Mouse (Mus musculus): Measurements from ENCODE around the gene Grasp. TPM values are rescaled to one million over a fixed set of nuclear protein-coding genes. Genes with fewer than 3 reads are reported as not detected.

The Grasp gene
- polyA plus RNA-seq, 1 experiment from 2014 or later = 7.9 TPM

- 95% methylated on average over 8 of the region's 8 CpGs for WGBS
- peaks cover 75% of the 10 kb centered on the region for H3K36me3 ChIP-seq
- no peak overlapping the region for H3K4me3 ChIP-seq (replicated peaks)
- H3K4me2 ChIP-seq = no peak overlapping the region
- H3K27ac ChIP-seq = no peak overlapping the region
- no peak overlapping the region for H3K9ac ChIP-seq (replicated peaks)
- H3K9me3 ChIP-seq = peaks cover 8% of the 10 kb centered on the region
- H3K27me3 ChIP-seq = no peaks in the 10 kb centered on the region
- H3K4me1 ChIP-seq (replicated peaks) = peaks cover 8% of the 10 kb centered on the region
- no peak for ATAC-seq (ENCODE audit: insufficient number of reproducible peaks, insufficient read depth, low FRiP score, low TSS enrichment, low read depth)
Measured at GRCm38 (mm10) chr15:101196079-101196795, 27.8 kb upstream of the Grasp start.

GRCm38 (mm10) chr15:101196961-101197360, 27.0 kb upstream of the Grasp start:
- Histone ChIP-seq H3K9me3 (peaks cover 8% of the 10 kb centered on the region), H3K4me2 (no peak overlapping the region), H3K4me3 (replicated peaks) (no peak overlapping the region), H3K27ac (no peak overlapping the region), H3K36me3 (peaks cover 83% of the 10 kb centered on the region), H3K4me1 (replicated peaks) (peaks cover under 1% of the 10 kb centered on the region; the same call in 1 of the 2 replicates), H3K27me3 (no peaks in the 10 kb centered on the region), H3K9ac (replicated peaks) (no peak overlapping the region)
- ATAC-seq (ENCODE audit: insufficient number of reproducible peaks, insufficient read depth, low FRiP score, low TSS enrichment, low read depth) = no peak

GRCm38 (mm10) chr15:101197497-101198179, 26.4 kb upstream of the Grasp start:
- Histone ChIP-seq H3K4me1 (replicated peaks) (no peaks in the 10 kb centered on the region), H3K4me2 (no peak overlapping the region), H3K9ac (replicated peaks) (no peak overlapping the region), H3K36me3 (peaks cover 89% of the 10 kb centered on the region), H3K4me3 (replicated peaks) (no peak overlapping the region), H3K27ac (no peak overlapping the region), H3K27me3 (no peaks in the 10 kb centered on the region), H3K9me3 (peaks cover 8% of the 10 kb centered on the region)
- 86% methylated on average over 15 of the region's 15 CpGs for WGBS
- no peak for ATAC-seq (ENCODE audit: insufficient number of reproducible peaks, insufficient read depth, low FRiP score, low TSS enrichment, low read depth)

GRCm38 (mm10) chr15:101198218-101198617, 25.8 kb upstream of the Grasp start:
- Histone ChIP-seq H3K9me3 (peaks cover 8% of the 10 kb centered on the region), H3K27ac (no peak overlapping the region), H3K9ac (replicated peaks) (no peak overlapping the region), H3K4me2 (no peak overlapping the region), H3K36me3 (peaks cover 95% of the 10 kb centered on the region), H3K4me1 (replicated peaks) (no peaks in the 10 kb centered on the region), H3K4me3 (replicated peaks) (no peak overlapping the region), H3K27me3 (no peaks in the 10 kb centered on the region)
- no peak for ATAC-seq (ENCODE audit: insufficient number of reproducible peaks, insufficient read depth, low FRiP score, low TSS enrichment, low read depth)
- 32% methylated on average over 3 of the region's 3 CpGs for WGBS

GRCm38 (mm10) chr15:101198850-101199249, 25.1 kb upstream of the Grasp start:
- no peak for ATAC-seq (ENCODE audit: insufficient number of reproducible peaks, insufficient read depth, low FRiP score, low TSS enrichment, low read depth)
- H3K4me3 ChIP-seq (replicated peaks) = no peak overlapping the region
- H3K4me1 ChIP-seq (replicated peaks) = no peaks in the 10 kb centered on the region
- H3K27me3 ChIP-seq = no peaks in the 10 kb centered on the region
- no peak overlapping the region for H3K9ac ChIP-seq (replicated peaks)
- H3K36me3 ChIP-seq = peaks cover 95% of the 10 kb centered on the region
- no peak overlapping the region for H3K27ac ChIP-seq
- WGBS = 92% methylated on average over 14 of the region's 14 CpGs
- no peak overlapping the region for H3K4me2 ChIP-seq
- peaks cover 8% of the 10 kb centered on the region for H3K9me3 ChIP-seq

GRCm38 (mm10) chr15:101200777-101201295, 23.2 kb upstream of the Grasp start:
- Histone ChIP-seq H3K27ac (no peak overlapping the region), H3K4me3 (replicated peaks) (no peak overlapping the region), H3K36me3 (peaks cover 92% of the 10 kb centered on the region), H3K4me1 (replicated peaks) (no peaks in the 10 kb centered on the region), H3K4me2 (no peak overlapping the region), H3K27me3 (no peaks in the 10 kb centered on the region), H3K9me3 (peaks cover 8% of the 10 kb centered on the region), H3K9ac (replicated peaks) (no peak overlapping the region)
- WGBS = 97% methylated on average over 9 of the region's 9 CpGs
- ATAC-seq (ENCODE audit: insufficient number of reproducible peaks, insufficient read depth, low FRiP score, low TSS enrichment, low read depth) = no peak

GRCm38 (mm10) chr15:101201414-101201813, 22.6 kb upstream of the Grasp start:
- WGBS = 97% methylated on average over 3 of the region's 3 CpGs
- Histone ChIP-seq H3K27me3 (no peaks in the 10 kb centered on the region), H3K9me3 (peaks cover 8% of the 10 kb centered on the region), H3K27ac (no peak overlapping the region), H3K9ac (replicated peaks) (no peak overlapping the region), H3K4me3 (replicated peaks) (no peak overlapping the region), H3K36me3 (peaks cover 92% of the 10 kb centered on the region), H3K4me2 (no peak overlapping the region), H3K4me1 (replicated peaks) (no peaks in the 10 kb centered on the region)
- no peak for ATAC-seq (ENCODE audit: insufficient number of reproducible peaks, insufficient read depth, low FRiP score, low TSS enrichment, low read depth)

- no peak for ATAC-seq (ENCODE audit: insufficient number of reproducible peaks, insufficient read depth, low FRiP score, low TSS enrichment, low read depth)
- H3K9ac ChIP-seq (replicated peaks) = no peak overlapping the region
Measured at GRCm38 (mm10) chr15:101203673-101204072, 20.3 kb upstream of the Grasp start.

GRCm38 (mm10) chr15:101204781-101205180, 19.2 kb upstream of the Grasp start:
- H3K36me3 ChIP-seq = peaks cover 94% of the 10 kb centered on the region
- 84% methylated on average over 7 of the region's 7 CpGs for WGBS

More at GRCm38 (mm10) chr15:101203673-101204072, 20.3 kb upstream of the Grasp start:
- no peaks in the 10 kb centered on the region for H3K27me3 ChIP-seq
- WGBS = 73% methylated on average over 4 of the region's 4 CpGs
- H3K36me3 ChIP-seq = peaks cover 94% of the 10 kb centered on the region
- peaks cover 8% of the 10 kb centered on the region for H3K9me3 ChIP-seq
- H3K27ac ChIP-seq = no peak overlapping the region
- no peak overlapping the region for H3K4me2 ChIP-seq
- H3K4me1 ChIP-seq (replicated peaks) = no peaks in the 10 kb centered on the region
- no peak overlapping the region for H3K4me3 ChIP-seq (replicated peaks)

GRCm38 (mm10) chr15:101210228-101210627, 13.8 kb upstream of the Grasp start:
- H3K9ac ChIP-seq (replicated peaks) = no peak overlapping the region
- WGBS = 64% methylated on average over 6 of the region's 6 CpGs
- no peaks in the 10 kb centered on the region for H3K4me1 ChIP-seq (replicated peaks)
- peak; percentile 41; the same call in 1 of the 2 replicates for ATAC-seq (ENCODE audit: insufficient number of reproducible peaks, insufficient read depth, low FRiP score, low TSS enrichment, low read depth)
- H3K4me2 ChIP-seq = no peak overlapping the region
- H3K4me3 ChIP-seq (replicated peaks) = no peak overlapping the region
- H3K27ac ChIP-seq = no peak overlapping the region
- H3K27me3 ChIP-seq = no peaks in the 10 kb centered on the region
- no peaks in the 10 kb centered on the region for H3K9me3 ChIP-seq
- H3K36me3 ChIP-seq = peaks cover 88% of the 10 kb centered on the region

More at GRCm38 (mm10) chr15:101204781-101205180, 19.2 kb upstream of the Grasp start:
- Histone ChIP-seq H3K4me1 (replicated peaks) (no peaks in the 10 kb centered on the region), H3K9me3 (peaks cover 8% of the 10 kb centered on the region), H3K27ac (no peak overlapping the region), H3K9ac (replicated peaks) (no peak overlapping the region), H3K4me3 (replicated peaks) (no peak overlapping the region), H3K27me3 (no peaks in the 10 kb centered on the region), H3K4me2 (no peak overlapping the region)
- no peak for ATAC-seq (ENCODE audit: insufficient number of reproducible peaks, insufficient read depth, low FRiP score, low TSS enrichment, low read depth)

- no peak overlapping the region for H3K9ac ChIP-seq (replicated peaks)
- H3K4me3 ChIP-seq (replicated peaks) = no peak overlapping the region
- no peak overlapping the region for H3K4me2 ChIP-seq
- WGBS = 92% methylated on average over 14 of the region's 14 CpGs
- no peak overlapping the region for H3K27ac ChIP-seq
- H3K4me1 ChIP-seq (replicated peaks) = no peaks in the 10 kb centered on the region
- no peaks in the 10 kb centered on the region for H3K27me3 ChIP-seq
- no peaks in the 10 kb centered on the region for H3K9me3 ChIP-seq
- peaks cover 82% of the 10 kb centered on the region for H3K36me3 ChIP-seq
- no peak for ATAC-seq (ENCODE audit: insufficient number of reproducible peaks, insufficient read depth, low FRiP score, low TSS enrichment, low read depth)
Measured at GRCm38 (mm10) chr15:101210998-101211613, 12.9 kb upstream of the Grasp start.
